Mouse (Mus musculus): ENCODE measurements around the gene Tmed6.

Gene Tmed6

GRCm38 (mm10) chr8:107014915-107015314, 50.5 kb downstream of the Tmed6 start:
- CTCF ChIA-PET: no interaction called here

- CTCF ChIA-PET: interaction anchor here (0.6 kb wide), 1 partner anchor 295 kb away, joined by 9 read pairs; no protein-coding TSS in a partner anchor
These were observed 52.8 kb downstream of the Tmed6 start for GRCm38 (mm10) chr8:107012666-107013065.

Measured in spleen, embryonic (tissue).